Mouse (Mus musculus): ENCODE results near the gene Ptpn1. TPM values are rescaled to one million over a fixed set of nuclear protein-coding genes. Genes with fewer than 3 reads are reported as not detected.

Gene Ptpn1
- polyA plus RNA-seq, 1 experiment, result 64.6 TPM

- Histone ChIP-seq H3ac (ENCODE audit: control insufficient read depth, insufficient read length, low read depth) (no peak overlapping the region), H3K79me3 (ENCODE audit: low read depth) (no peaks in the 10 kb centered on the region), H3K27me3 (ENCODE audit: control insufficient read depth, insufficient read depth, insufficient read length) (no peaks in the 10 kb centered on the region), H3K4me3 (ENCODE audit: insufficient read depth, poor library complexity, severe bottlenecking) (no peak overlapping the region), H3K79me2 (ENCODE audit: control insufficient read depth, insufficient read depth) (no peaks in the 10 kb centered on the region), H3K36me3 (ENCODE audit: control insufficient read depth, insufficient read depth) (no peaks in the 10 kb centered on the region)
- TF ChIP-seq CTCF (IDR thresholded peaks at IDR 0.05; ENCODE audit: control insufficient read depth, insufficient read depth, insufficient read length) (no peak), FOSL1 (IDR thresholded peaks at IDR 0.05; ENCODE audit: insufficient read depth, low read length, poor library complexity, severe bottlenecking) (no peak), MYOD1 (IDR thresholded peaks at IDR 0.05; ENCODE audit: control insufficient read depth, insufficient read length, low read depth) (no peak), CEBPB (IDR thresholded peaks at IDR 0.05; ENCODE audit: low read depth) (no peak), USF1 (IDR thresholded peaks at IDR 0.05; ENCODE audit: low read depth) (no peak), MAX (IDR thresholded peaks at IDR 0.05) (no peak), MYOG (IDR thresholded peaks at IDR 0.05; ENCODE audit: control insufficient read depth, extremely low read depth, insufficient read length) (no peak)
These were observed 93.3 kb downstream of the Ptpn1 start for GRCm38 (mm10) chr2:168025174-168025573.

GRCm38 (mm10) chr2:168025882-168026281 is 94.0 kb downstream of the Ptpn1 start:
- H3K79me3 ChIP-seq (ENCODE audit: low read depth), result no peaks in the 10 kb centered on the region
- H3K79me2 ChIP-seq (ENCODE audit: control insufficient read depth, insufficient read depth), result no peaks in the 10 kb centered on the region
- no peak overlapping the region for H3K4me3 ChIP-seq (ENCODE audit: insufficient read depth, poor library complexity, severe bottlenecking)
- H3ac ChIP-seq (ENCODE audit: control insufficient read depth, insufficient read length, low read depth), result no peak overlapping the region
- H3K36me3 ChIP-seq (ENCODE audit: control insufficient read depth, insufficient read depth), result no peaks in the 10 kb centered on the region
- TF ChIP-seq CTCF (IDR thresholded peaks at IDR 0.05; ENCODE audit: control insufficient read depth, insufficient read depth, insufficient read length) (no peak), FOSL1 (IDR thresholded peaks at IDR 0.05; ENCODE audit: insufficient read depth, low read length, poor library complexity, severe bottlenecking) (no peak), MYOD1 (IDR thresholded peaks at IDR 0.05; ENCODE audit: control insufficient read depth, insufficient read length, low read depth) (no peak), CEBPB (IDR thresholded peaks at IDR 0.05; ENCODE audit: low read depth) (no peak)
- H3K27me3 ChIP-seq (ENCODE audit: control insufficient read depth, insufficient read depth, insufficient read length), result no peaks in the 10 kb centered on the region

GRCm38 (mm10) chr2:168026467-168026866 is 94.6 kb downstream of the Ptpn1 start:
- Histone ChIP-seq H3ac (ENCODE audit: control insufficient read depth, insufficient read length, low read depth) (no peak overlapping the region), H3K27me3 (ENCODE audit: control insufficient read depth, insufficient read depth, insufficient read length) (no peaks in the 10 kb centered on the region), H3K79me2 (ENCODE audit: control insufficient read depth, insufficient read depth) (no peaks in the 10 kb centered on the region), H3K36me3 (ENCODE audit: control insufficient read depth, insufficient read depth) (no peaks in the 10 kb centered on the region), H3K79me3 (ENCODE audit: low read depth) (no peaks in the 10 kb centered on the region), H3K4me3 (ENCODE audit: insufficient read depth, poor library complexity, severe bottlenecking) (no peak overlapping the region)
- no peak for TF ChIP-seq MAX (IDR thresholded peaks at IDR 0.05)
- no peak for TF ChIP-seq CEBPB (IDR thresholded peaks at IDR 0.05; ENCODE audit: low read depth)
- no peak for TF ChIP-seq FOSL1 (IDR thresholded peaks at IDR 0.05; ENCODE audit: insufficient read depth, low read length, poor library complexity, severe bottlenecking)
- TF ChIP-seq MYOG (IDR thresholded peaks at IDR 0.05; ENCODE audit: control insufficient read depth, extremely low read depth, insufficient read length), result no peak
- no peak for TF ChIP-seq USF1 (IDR thresholded peaks at IDR 0.05; ENCODE audit: low read depth)
- TF ChIP-seq MYOD1 (IDR thresholded peaks at IDR 0.05; ENCODE audit: control insufficient read depth, insufficient read length, low read depth), result no peak
- TF ChIP-seq CTCF (IDR thresholded peaks at IDR 0.05; ENCODE audit: control insufficient read depth, insufficient read depth, insufficient read length), result no peak

- Histone ChIP-seq H3K79me3 (ENCODE audit: low read depth) (no peaks in the 10 kb centered on the region), H3K4me3 (ENCODE audit: insufficient read depth, poor library complexity, severe bottlenecking) (no peak overlapping the region), H3K36me3 (ENCODE audit: control insufficient read depth, insufficient read depth) (no peaks in the 10 kb centered on the region), H3ac (ENCODE audit: control insufficient read depth, insufficient read length, low read depth) (no peak overlapping the region), H3K27me3 (ENCODE audit: control insufficient read depth, insufficient read depth, insufficient read length) (no peaks in the 10 kb centered on the region), H3K79me2 (ENCODE audit: control insufficient read depth, insufficient read depth) (no peaks in the 10 kb centered on the region)
- TF ChIP-seq MYOD1 (IDR thresholded peaks at IDR 0.05; ENCODE audit: control insufficient read depth, insufficient read length, low read depth) (no peak), MAX (IDR thresholded peaks at IDR 0.05) (no peak), CTCF (IDR thresholded peaks at IDR 0.05; ENCODE audit: control insufficient read depth, insufficient read depth, insufficient read length) (no peak)
These were observed 96.5 kb downstream of the Ptpn1 start for GRCm38 (mm10) chr2:168028376-168028775.

Other genes with a start within 250 kb of the Ptpn1 start
- 23.8 TPM for gene Cebpb, start 243.1 kb upstream of the Ptpn1 start, polyA plus RNA-seq (2012; fragmentation: generic; extraction: Trizol)
- gene Tmem189, start 242.2 kb upstream of the Ptpn1 start, polyA plus RNA-seq (2012; fragmentation: generic; extraction: Trizol), result 34.5 TPM
- gene Ripor3, start 78.6 kb downstream of the Ptpn1 start, polyA plus RNA-seq (2012; fragmentation: generic; extraction: Trizol), result 0.04 TPM
- gene Pard6b, start 148.9 kb downstream of the Ptpn1 start, polyA plus RNA-seq (2012; fragmentation: generic; extraction: Trizol), result 0.33 TPM